17 mouse cellular contexts compared by ENCODE assay signal in genomic region chr8:4627349-4627748, GRCm38 (mm10).
"Had no signal": no experiment of that assay in that cellular context is flagged by ENCODE, and none has a peak within 500 bp of the region (broad histone marks: within the 10 kb centered on the region; RNA-seq: fewer than 3 reads in every experiment).

No protein-coding gene starts in this region.

- H3K4me2 ChIP-seq: lung, embryonic 14.5 days; midbrain, embryonic 12.5 days; neural tube, embryonic 13.5 days; neural tube, embryonic 15.5 days had no signal

- H3K9ac ChIP-seq: lung, embryonic 14.5 days; midbrain, embryonic 12.5 days; neural tube, embryonic 13.5 days; neural tube, embryonic 15.5 days had no signal

- DNase-seq: lung, embryonic 14.5 days; lung, postnatal 10 days; lung, postnatal 4 days; midbrain, embryonic 14.5 days; retina, postnatal 1 day; right cerebral cortex, adult 18-20 months; right cerebral cortex, postnatal 25 days; right cerebral cortex, postnatal 4 days; spleen, adult 18-20 months; thymus, adult 18-20 months; thymus, postnatal 14 days; thymus, postnatal 36 days had no signal

- H3K27me3 ChIP-seq: midbrain, embryonic 12.5 days; neural tube, embryonic 13.5 days; neural tube, embryonic 15.5 days had no signal

- H3K4me1 ChIP-seq: midbrain, embryonic 10.5 days; midbrain, embryonic 12.5 days; neural tube, embryonic 13.5 days; neural tube, embryonic 15.5 days had no signal

- H3K4me3 ChIP-seq: midbrain, embryonic 10.5 days; midbrain, embryonic 12.5 days; myocyte; neural tube, embryonic 13.5 days; neural tube, embryonic 15.5 days had no signal

- H3K27ac ChIP-seq: midbrain, embryonic 10.5 days; midbrain, embryonic 12.5 days; neural tube, embryonic 13.5 days; neural tube, embryonic 15.5 days had no signal
